Mouse (Mus musculus) effector memory CD4-positive, alpha-beta T cell, adult 7 months (primary cell): ENCODE measurements around the gene Krt86. TPM values are rescaled to one million over a fixed set of nuclear protein-coding genes. Genes with fewer than 3 reads are reported as not detected.

ENCODE experiments used
- polyA plus RNA-seq: library from polyadenylated mRNA; unstranded; fragments of 100-300 nt; shearing (Covaris generic); gene quantifications from one replicate; pipeline ENCODE4 v1.2.1, GENCODE M21; 2017

The Krt86 gene
- polyA plus RNA-seq, result not detected

DNA sequence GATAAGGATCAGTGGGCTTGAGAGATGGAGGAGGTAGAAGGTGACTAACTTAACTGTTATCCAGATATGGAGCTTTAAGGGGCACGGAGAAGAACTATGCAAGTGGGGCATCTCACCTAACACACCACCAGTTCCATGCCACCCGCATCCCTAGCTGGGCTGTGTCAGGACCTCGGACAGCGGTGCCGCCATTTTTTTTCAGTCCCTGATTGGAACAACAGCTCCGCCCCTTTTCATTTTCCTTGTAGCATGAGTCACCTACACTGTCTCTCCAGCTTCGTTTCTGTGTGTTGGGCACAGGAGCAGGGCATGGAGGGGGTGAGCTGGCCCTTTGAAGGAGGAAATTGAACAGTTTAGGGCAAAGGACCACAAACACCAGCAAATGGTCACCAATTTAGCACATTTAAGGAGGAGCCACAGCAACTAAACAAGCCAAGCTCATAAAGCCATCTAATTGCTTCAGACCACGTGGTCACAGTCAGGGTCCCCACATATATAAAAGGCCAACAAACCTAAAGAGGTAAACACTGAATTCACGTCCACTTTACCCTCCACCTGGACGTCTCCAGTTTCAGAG lies at the start of gene Krt86:
Krt86 (plus strand) TSS at position 527 of the 577 bp plus-strand sequence.

DNA sequence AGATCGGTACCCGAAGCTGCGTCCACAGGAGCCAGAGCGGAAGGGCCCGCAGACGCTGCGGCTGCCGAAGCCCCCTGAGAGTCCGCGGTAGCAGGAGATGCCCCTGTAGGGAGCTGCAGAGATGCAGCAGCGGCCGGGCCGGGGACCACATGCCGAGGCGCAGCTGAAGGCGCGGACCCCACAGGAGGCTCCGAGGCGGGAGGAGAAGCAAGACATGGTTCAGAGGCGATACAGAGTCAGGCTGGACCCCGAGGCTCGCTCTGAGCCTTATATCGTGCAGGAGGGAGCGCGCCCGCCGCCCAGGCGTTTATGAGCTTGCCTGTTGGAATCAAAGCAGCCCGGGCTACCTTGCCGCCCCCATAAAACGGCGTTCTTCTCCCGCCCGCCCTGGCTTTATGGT lies 34.7 kb upstream of the Krt86 start, which contains the start of gene Krt87:
Krt87 (minus strand) TSS at position 250 of the 400 bp plus-strand sequence.

DNA sequence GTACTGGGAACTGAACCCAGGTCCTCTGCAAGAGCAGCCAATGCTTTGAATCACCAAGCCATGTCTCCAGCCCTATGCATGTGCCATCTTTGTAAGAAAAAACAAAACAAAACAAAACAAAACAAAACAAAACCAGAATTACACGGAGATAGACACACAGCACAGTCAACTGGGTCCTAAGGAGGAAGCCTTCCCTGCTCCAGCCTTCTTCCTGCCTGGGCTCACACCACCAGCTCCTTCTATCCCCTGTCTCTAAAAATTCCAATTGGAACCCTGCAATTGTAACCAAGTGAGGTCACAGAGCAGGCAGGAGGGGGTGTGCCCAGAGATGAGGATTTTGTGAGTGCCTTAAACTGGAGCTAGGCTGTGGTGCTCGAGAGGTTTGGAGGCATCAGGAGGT lies 25.8 kb upstream of the Krt86 start, which contains the start of gene Krt88:
Krt88 (plus strand) TSS at position 301 of the 400 bp plus-strand sequence.

DNA sequence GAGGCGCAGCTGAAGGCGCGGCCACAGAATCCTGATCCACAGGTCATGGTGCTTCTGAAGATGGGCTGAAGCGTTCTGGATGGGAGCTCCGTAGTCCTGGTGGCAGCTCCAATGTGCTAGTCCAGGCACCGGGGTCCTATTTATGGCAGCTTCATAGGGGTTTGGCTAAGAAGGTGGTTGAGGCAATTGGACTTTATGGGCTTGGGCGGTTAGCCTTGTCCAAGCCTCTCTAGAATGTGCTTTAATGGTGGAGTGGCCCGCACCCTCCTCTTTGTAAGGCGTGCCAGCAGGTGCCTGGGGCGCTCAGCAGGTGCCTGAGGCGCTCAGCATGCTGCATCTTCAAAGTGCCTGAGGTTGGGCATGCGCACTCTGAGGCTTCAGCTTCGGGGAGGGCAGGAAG lies 9.6 kb upstream of the Krt86 start, which contains the start of gene Krt81:
Krt81 (minus strand) TSS at position 101 of the 400 bp plus-strand sequence.

DNA sequence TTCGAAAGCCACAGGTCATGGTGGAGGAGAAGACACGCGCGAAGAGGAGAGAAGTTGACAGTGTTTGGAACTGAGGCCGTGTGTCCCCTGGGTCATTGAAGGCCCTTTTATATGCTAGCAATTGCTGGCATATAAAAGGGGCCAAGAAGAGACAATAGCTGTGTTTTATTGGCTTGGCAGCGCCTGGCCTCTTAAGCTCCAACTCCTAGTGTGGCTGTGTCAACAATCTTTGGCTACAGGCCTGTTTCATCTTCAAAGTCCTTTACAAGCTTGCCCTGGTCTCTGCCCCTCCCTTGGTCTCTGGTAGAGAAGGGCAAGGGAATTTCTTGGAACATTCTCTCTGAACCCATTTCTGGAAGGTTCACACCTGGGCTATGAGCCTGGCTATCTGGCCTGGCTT lies 18.2 kb downstream of the Krt86 start, which contains the start of gene Krt83:
Krt83 (minus strand) TSS at position 82 of the 400 bp plus-strand sequence.

DNA sequence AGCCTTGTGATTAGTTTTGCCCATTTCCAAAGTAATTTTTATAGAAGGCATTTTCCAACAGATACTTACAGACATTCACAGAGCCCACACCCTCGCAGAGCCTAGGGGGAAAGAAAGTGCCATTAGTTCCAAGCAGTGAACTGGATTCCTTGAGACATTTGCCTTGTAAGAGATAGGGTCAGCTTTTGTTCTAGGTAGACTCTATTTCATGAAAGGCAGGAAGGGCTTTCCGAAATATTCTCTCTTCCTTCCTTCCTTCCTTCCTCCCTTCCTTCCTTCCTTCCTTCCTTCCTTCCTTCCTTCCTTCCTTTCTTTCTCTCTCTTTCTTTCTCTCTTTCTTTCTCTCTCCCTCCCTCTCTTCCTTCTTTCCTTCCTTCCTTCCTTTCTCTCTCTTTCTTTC lies 43.9 kb downstream of the Krt86 start, which contains the start of gene Gm49425:
Gm49425 (minus strand) TSS at position 101 of the 400 bp plus-strand sequence.

Other genes starting within 250 kb of the Krt86 start
- 29.6 TPM for gene Grasp, start 249.3 kb upstream of the Krt86 start, polyA plus RNA-seq
- gene Nr4a1, start 219.2 kb upstream of the Krt86 start, polyA plus RNA-seq, result 1,905 TPM
- gene Atg101, start 189.2 kb upstream of the Krt86 start, polyA plus RNA-seq, result 99.9 TPM
- gene 6030408B16Rik, start 180.3 kb upstream of the Krt86 start, polyA plus RNA-seq, result not detected
- gene Krt80, start 103.3 kb upstream of the Krt86 start, polyA plus RNA-seq, result 0.46 TPM
- gene Krt7, start 62.4 kb upstream of the Krt86 start, polyA plus RNA-seq, result 0.21 TPM
- not detected for gene Krt87, start 34.7 kb upstream of the Krt86 start, polyA plus RNA-seq
- gene Krt88, start 25.7 kb upstream of the Krt86 start, polyA plus RNA-seq, result not detected
- gene Krt81, start 9.7 kb upstream of the Krt86 start, polyA plus RNA-seq, result not detected
- 21.6 TPM for gene Krt83, start 18.0 kb downstream of the Krt86 start, polyA plus RNA-seq
- not detected for gene Gm49425, start 43.8 kb downstream of the Krt86 start, polyA plus RNA-seq
- gene Krt84, start 59.3 kb downstream of the Krt86 start, polyA plus RNA-seq, result not detected
- not detected for gene Krt82, start 77.2 kb downstream of the Krt86 start, polyA plus RNA-seq
- gene Krt90, start 89.5 kb downstream of the Krt86 start, polyA plus RNA-seq, result not detected
- 0.61 TPM for gene Krt75, start 100.4 kb downstream of the Krt86 start, polyA plus RNA-seq
- not detected for gene Gm5414, start 154.7 kb downstream of the Krt86 start, polyA plus RNA-seq
- not detected for gene Gm5478, start 173.9 kb downstream of the Krt86 start, polyA plus RNA-seq
- gene Krt6b, start 206.8 kb downstream of the Krt86 start, polyA plus RNA-seq, result not detected
- gene Krt6a, start 220.8 kb downstream of the Krt86 start, polyA plus RNA-seq, result not detected
- gene Krt5, start 239.4 kb downstream of the Krt86 start, polyA plus RNA-seq, result not detected